Mouse (Mus musculus) hindlimb bud, embryonic 11.5 days (tissue): ENCODE results near the gene Fryl.

ENCODE experiments used
- DNase-seq: peaks from one replicate; pipeline ENCODE4 v3.0.0-alpha.2; 2012; ENCODE audit warnings: low read depth, low spot score; ENCODE audit errors: extremely low spot score

Gene Fryl

GRCm38 (mm10) chr5:73167976-73168768 is 88.2 kb downstream of the Fryl start:
- no peak for DNase-seq

- DNase-seq: no peak
These were observed 92.4 kb downstream of the Fryl start for GRCm38 (mm10) chr5:73163970-73164369.

- no peak for DNase-seq
These were observed 93.9 kb downstream of the Fryl start for GRCm38 (mm10) chr5:73162492-73162891.

GRCm38 (mm10) chr5:73160440-73160839 is 96.0 kb downstream of the Fryl start:
- no peak for DNase-seq

GRCm38 (mm10) chr5:73157502-73157901 is 98.9 kb downstream of the Fryl start:
- DNase-seq: no peak

GRCm38 (mm10) chr5:73157009-73157408 is 99.4 kb downstream of the Fryl start:
- DNase-seq: no peak

GRCm38 (mm10) chr5:73156226-73156926 is 100.0 kb downstream of the Fryl start:
- DNase-seq: no peak

- no peak for DNase-seq
These were observed 102.5 kb downstream of the Fryl start for GRCm38 (mm10) chr5:73153802-73154465.

- DNase-seq: no peak
These were observed 104.2 kb downstream of the Fryl start for GRCm38 (mm10) chr5:73152206-73152605.

- no peak for DNase-seq
These were observed 105.5 kb downstream of the Fryl start for GRCm38 (mm10) chr5:73150877-73151445.

GRCm38 (mm10) chr5:73144987-73145386 is 111.4 kb downstream of the Fryl start:
- DNase-seq: no peak

GRCm38 (mm10) chr5:73141712-73142111 is 114.7 kb downstream of the Fryl start:
- no peak for DNase-seq

GRCm38 (mm10) chr5:73141161-73141560 is 115.3 kb downstream of the Fryl start:
- DNase-seq: no peak

- DNase-seq: no peak
These were observed 118.9 kb downstream of the Fryl start for GRCm38 (mm10) chr5:73137561-73137960.

GRCm38 (mm10) chr5:73135959-73136358 is 120.5 kb downstream of the Fryl start:
- DNase-seq: no peak

- DNase-seq: no peak
These were observed 121.3 kb downstream of the Fryl start for GRCm38 (mm10) chr5:73135131-73135530.

- DNase-seq: peak; percentile 10
These were observed 122.6 kb downstream of the Fryl start for GRCm38 (mm10) chr5:73133833-73134185.

GRCm38 (mm10) chr5:73132998-73133832 is 123.2 kb downstream of the Fryl start:
- no peak for DNase-seq

GRCm38 (mm10) chr5:73130984-73131383 is 125.4 kb downstream of the Fryl start:
- DNase-seq: no peak

- no peak for DNase-seq
These were observed 126.5 kb downstream of the Fryl start for GRCm38 (mm10) chr5:73129871-73130270.
